Mouse (Mus musculus) gastrocnemius, postnatal 4 days (tissue): ENCODE measurements around the gene Pmepa1. TPM values are rescaled to one million over a fixed set of nuclear protein-coding genes. Genes with fewer than 3 reads are reported as not detected.
A peak's percentile ranks its signal among the peaks of the same experiment; 100 is the strongest.

Source experiments
- DNase-seq, 2 experiments: peaks; one replicate each; pipeline ENCODE4 v3.0.0; 2021 to 2022; ENCODE audit warnings: low spot score in 2 of 2, mixed read lengths in 2 of 2
- total RNA-seq, 2 experiments: library from RNA; stranded (reverse); gene quantifications; 2 replicates each; pipeline ENCODE4 v1.2.3; 2021

The Pmepa1 gene
- total RNA-seq, 2 experiments from 2014 or later: 22.6 to 25.8 TPM

DNA sequence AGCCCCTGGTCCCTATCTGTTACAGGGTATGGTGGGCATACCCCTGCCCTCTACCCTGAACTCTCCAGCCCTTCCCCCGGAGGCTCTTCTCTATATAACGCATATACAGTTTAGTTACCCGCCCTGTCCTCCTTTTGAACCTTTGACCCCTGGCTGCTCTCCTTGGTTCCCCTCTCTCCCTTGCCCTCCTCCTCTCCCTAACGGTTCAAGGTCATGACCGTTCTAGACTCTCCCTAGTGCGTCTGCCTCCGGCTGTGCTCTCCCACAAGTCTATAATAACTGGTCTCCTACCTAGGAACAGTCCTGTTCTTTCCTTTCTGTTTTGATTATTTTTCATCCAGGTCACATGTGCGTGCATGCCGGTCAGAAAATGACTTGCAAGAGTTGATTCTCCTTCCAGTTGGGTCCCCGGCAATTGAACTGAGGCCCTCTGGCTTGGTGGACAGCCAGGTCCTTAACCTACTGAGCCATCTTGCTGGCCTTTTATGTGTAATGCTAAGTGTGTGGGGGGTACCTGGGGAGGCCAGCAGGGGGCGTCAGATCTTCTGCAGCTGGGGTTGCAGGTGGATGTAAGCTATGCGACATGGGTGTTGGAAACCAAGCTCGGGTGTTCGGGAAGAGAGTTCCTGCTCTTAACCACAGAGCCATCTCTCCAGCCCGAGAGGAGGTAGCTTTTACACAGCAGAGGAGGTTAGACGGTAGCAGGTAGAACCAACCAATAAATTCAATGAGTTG lies 2.7 kb upstream of the Pmepa1 start:
- DNase-seq: no peak

DNA sequence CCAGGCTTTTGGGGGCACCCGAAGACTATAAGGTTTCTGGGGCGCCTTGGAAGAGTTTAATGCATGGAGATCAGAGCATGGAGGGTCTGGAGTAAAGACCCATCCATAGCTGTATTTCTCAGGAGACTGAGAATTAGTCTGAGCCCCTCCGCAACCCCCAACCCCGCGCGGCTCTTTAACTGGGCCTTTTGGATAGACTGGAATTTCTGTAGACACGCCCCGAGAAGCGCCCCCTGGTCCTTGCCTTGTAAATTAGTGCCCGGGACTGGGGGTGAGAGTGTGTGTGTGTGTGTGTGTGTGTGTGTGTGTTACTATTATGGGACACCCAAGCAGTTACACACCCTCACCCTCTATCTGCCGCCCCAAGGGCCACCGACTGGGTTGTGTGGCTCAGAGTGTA lies 526 bp upstream of the Pmepa1 start:
- DNase-seq: peak in 1 of 2 experiments; percentile 29

DNA sequence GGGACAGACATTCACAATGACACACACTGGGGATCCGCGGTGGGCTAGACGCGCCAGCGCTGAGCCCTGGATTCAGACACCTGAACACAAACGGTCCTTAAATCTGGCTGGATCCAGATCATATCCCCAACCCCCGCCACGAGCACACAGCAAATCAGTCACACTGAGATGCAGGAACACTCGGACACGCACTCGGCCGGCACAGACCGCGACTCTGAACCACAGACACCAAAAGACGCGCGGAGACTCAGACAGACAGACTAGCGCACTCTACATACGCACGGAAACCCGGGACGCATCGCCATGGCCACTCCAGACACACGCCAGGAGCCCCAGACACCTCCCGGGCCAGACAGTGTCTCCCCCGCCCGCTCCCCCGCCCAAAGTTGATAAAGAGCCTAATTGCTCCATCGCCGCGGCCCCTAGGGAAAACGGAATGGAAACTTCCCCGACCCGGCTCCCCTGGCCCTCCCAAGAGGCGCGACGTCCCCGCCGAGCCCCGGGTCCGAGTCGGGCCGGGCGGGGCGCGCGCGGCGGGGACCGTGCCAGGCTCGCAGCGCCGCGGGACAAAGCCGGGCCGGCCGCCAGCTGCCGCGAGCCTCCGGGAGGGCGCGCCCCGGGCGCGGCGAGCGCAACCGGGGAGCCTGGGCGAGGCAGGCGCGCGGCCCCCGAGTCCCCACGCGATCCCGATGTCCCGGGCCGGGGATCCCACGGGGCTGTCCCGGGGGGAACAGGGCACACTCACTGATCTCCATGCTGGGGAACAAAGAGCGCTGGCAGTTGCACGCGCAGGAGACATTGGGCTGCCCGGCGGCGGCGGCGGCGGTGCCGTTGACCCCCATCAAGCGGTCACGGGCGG lies 761 bp downstream of the Pmepa1 start:
- peak; percentile 52 to 68 for DNase-seq

DNA sequence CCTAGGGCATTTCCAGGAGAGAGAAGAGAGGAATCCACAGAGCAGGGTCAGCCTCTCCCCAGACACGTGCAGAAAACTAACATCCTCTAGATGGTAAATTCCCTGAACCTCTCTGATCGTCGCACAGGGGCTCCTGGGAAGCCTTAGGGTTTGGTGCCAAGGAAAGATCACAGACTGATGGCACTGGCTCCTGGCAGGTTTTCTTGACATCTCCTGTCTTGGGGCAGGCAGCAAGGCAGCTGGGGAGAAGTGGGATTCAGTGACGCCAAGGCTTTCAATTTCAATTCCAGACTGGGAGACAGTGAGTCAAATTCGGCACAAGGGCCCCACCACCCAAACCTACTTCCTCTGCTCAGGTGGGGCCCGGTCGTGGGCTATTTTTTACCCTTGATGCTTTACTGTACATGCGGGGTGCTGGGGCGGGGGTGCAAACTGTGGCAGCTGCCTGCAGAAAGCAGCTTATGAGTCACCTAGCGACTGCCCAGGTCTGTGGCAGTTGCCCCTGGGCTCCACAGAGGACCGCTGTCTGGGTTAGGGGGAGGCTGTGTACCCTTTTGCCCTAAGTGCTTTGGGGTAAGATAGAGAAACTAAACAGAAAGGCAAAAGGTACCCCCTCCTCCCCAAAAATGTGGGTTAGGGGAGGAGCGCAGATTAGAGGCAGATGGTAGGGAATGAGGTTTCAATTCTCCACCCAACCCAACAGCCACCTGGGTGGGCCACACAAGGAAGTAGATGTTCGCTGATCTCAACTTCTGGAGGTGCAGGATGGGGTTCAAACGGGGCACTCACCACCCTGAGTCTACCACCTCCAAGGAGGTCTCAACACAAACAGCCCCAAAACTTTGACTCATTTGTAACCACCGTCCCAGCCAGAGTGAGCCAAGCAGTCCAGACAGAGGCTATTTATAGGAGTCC lies 1.6 kb downstream of the Pmepa1 start:
- no peak for DNase-seq

DNA sequence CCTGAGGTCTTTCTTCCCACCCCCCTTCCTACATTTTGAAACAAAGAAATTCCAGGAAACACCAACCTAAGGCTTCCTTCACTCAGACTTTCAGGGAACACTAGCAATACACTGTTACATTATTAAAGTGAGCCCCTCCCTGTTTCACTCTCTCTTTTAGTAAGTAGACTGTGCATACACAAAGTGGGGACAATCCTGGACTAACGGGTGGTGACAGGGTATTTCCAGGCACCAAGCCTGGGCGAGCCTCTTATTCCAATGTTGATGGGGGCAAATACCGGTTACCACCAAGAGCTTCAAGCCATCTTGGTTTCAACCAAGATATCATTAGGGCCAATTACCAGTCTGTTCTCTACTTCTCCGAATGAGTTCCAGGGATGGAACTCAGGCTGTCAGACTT lies 2.4 kb downstream of the Pmepa1 start:
- DNase-seq: no peak

DNA sequence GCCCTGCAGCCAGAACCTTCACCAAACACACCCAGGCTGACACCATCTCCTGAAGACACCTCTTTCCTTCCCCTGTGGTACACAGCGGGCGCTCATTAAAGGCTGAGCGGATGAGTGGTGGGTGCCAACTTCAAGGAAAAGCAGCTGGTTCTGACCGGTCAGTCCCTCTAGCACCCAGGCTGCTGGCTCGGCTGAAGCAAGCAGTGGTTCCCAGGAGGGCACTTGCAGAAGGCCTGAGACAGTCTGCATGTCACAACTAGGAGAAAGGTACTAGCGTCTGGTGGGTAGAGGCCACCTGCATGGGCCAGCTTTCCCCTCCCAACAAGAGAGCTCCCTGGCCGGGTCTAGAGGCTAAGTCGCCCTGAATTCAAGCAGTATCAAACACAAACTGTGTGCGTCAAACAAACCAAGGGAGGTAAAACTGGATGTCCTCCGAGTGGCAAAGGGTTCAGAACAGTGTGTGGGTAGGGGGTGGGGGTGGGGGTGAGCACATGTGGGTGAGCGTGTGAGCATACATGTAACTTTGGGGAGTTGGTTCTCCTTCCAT lies 3.9 kb downstream of the Pmepa1 start:
- DNase-seq: no peak

DNA sequence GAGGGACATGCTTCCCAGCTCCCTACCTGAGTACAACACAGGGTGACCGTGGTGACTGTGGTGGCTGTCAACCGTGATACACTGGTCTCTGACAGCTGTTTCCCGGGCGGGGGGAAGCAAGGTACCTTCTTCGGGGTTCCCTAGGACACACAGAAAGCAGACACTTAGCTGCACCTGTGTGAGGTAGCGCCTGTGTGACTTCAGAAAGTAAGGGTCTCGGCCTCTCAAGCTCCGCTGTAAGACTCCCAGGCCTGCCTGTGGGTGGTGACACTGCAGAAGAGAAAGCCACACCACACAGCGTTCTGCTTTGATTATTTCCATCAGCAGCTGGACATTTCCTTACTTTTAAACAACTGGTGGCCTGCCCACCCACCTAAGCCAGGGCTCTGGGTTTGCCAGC lies 4.8 kb downstream of the Pmepa1 start:
- no peak for DNase-seq

DNA sequence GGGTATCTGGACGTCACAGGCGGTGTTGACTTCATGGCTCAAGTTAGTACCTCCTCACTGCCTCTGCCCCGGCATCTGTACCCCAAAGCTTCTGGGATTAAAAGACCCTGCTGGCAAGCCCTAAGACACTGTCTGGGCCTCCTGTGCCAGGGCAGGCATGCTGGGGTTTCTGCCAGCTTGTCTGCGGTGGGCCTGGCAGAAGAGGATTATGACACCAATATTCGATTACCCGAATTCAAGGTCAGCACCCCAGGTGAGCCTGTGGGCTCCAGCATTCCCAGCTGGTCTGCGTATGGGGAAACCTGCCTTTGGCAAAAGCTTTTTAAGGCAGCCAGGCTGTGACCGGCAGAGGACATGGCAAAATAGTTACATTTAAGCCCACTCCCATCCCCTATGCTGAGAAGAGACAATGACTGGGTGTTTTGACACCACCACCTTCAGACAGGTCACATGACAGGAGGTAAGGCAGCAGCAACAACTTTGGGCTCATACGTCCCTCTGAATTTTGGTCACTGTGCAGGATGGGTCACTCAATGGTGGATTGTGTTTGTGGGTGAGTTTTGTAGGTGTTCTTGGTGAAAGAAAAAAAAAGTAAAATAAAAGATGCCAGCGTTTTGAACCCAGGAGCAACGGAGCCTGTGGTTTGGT lies 5.6 kb downstream of the Pmepa1 start:
- DNase-seq: no peak

DNA sequence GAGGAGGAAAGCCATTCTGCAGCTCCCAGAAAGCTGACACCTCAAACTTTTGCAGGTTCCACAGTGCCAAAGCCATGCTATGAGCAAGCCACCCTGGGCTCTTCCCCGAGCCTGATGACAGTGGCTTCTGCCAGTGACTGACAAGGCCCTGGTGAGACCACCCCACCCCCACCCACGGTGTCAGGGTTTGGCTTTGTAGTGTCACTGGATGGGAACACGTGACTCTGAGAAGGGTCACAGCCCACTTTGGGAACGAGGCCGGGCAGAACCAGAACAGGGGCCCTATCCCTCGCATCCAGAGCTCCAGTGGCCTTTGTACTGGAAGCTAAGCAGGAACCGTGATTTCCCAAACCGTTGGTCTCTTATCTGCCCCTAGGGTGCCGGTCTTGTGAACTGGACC lies 6.1 kb downstream of the Pmepa1 start:
- no peak for DNase-seq

DNA sequence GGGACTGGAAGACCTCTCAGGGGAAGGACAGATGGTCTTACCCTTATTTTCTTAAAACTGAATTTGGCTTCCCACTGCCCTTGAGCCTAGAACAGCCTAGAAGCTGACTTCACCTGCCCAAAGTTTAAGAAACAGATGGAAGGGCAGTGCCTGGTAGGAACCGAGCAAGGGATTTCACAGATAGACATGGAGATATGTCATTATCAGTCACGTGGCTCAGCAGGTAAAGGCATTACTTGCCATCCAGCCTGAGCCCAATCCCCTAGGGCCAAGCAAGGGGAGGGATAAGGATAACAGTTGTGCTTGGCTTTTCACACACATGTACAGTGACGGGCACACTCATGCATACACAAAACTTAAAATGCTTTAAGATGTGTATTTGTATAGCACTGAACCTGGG lies 8.8 kb downstream of the Pmepa1 start:
- DNase-seq: no peak

DNA sequence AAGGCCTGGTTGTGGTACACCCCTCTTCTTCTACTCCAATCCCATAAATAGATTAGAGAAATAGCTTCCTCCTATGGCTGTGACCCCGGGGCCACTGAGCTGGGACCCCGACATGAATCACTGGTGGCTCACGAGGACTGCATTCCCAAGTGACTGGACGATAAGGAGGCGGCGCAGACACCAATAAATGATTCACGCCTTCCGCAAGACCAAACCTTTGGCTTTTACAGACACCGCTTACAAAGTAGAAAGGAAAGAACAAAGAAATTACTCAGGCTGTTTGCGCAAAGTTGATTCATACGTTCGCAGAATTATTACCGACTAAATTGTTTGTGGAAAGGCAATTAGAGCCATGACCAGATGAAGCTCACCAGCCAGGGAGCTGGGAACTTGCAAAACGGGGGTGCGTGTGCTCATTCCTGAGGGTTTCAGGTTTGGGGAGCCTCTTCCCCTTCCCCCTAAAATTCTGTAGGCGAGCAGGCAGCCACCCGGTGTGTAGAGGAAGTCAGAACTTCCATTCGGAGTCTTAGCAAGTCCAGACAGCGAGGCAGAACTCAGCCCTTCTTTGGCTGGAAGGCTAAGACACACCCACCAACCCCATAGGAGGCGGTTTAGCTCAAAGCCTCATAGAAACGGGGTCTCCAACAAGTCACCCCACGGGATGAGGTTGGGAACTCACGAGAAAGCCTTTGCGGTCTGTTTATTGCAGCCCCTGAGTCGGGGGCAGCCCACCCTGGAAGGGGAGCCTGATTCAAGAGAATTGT lies 9.8 kb downstream of the Pmepa1 start:
- DNase-seq: no peak

DNA sequence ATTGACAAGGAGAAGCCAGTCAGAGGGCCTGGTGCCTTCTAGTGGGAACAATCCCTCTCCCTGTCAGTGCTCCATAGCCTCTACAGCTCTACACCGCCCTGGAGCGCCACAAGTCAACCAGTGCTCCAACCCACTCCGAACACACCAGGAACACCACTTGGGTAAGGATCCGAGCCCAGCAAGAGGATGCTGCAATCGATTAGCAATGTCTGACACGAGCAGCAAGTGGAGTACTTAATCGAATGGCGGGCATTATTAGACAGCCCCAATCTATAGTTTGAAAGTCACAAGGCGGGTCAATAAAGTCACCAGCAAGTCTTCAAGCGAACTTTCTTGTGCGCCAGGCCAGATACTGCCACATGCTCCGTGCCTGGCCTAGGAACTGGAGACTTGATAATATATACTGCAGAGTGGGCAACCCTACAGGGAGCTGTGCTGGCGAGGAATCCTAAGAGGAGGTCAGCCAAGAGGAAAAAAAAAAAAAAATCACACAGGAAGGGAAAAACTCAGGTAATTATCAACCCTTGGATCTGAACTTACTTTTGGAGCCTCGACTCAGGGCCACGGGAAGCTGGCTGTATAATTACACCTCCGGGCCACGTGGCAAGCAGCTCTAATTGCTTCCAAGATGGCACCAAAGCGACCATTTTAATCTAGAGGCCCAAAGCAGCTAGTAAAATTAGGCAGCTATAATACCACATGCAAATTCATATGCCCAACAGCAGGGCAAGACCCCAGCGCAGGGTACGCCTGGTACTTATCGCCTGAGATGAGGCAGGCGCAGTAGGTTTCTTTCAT lies 10.7 kb downstream of the Pmepa1 start:
- DNase-seq: no peak

DNA sequence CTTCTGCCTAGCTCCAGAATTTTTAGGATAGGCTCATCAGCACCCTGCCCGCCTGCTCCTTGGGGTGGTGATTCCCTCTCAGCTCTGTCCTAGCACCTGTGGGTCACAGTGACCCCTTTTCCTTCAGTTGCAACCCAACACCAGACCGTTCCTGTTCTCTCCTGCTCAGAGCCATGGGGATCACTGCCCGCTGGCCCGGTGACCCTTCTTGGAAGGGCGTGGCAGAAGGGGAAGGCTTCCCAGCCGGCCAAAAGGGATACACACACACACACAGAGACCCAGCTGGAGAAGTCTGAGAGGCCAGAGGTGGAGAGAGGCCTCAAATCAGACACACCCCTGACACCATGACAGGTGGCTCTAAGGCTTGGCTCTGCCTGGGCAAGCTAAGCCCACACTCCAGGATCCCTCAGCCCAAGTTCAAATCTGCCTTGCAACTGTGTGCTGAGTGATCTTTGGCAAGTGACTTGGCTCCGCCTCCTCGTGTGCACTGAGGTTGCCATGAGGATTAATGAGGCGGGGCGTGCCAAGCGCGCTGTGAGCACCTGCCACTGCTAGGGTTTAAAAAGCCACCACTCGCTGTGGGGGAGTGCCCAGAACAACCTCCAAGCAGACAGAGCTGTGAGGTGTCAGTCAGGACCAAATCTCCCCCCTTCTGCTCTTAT lies 11.7 kb downstream of the Pmepa1 start:
- peak in 1 of 2 experiments; percentile 31 for DNase-seq

DNA sequence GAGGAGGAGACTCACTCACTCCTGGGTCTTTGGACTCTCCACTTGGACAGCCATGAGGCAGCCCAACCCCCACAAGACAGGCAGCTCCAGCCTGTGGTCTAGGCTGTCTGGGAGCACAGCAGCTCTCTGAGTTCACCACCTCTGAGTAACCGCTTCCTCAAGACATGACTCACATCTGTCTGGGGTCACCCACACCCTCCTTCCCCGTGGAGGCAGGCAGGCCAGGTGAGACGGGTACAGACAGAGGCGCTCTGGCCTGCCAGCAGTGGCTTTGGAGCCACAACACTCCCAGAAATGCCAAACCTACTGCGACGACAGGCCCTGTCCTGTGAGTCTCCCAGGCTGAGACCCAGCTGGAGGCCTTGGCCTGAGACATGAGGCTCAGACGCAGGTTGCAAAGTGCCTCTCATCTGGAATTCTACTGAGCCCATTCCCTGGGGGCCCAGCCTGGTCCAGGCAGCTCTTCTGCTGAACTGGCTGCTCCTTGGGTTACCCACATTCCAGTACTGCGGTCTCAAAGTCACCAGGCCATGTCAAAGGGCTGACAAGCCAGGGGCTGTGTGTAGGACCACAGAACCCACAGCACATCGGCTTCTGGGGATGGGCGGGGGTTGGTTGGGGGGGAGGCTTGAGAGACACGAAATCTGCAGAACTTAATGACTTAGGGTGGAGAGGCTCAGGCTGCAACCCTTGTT lies 12.6 kb downstream of the Pmepa1 start:
- DNase-seq: peak in 1 of 2 experiments; percentile 23

DNA sequence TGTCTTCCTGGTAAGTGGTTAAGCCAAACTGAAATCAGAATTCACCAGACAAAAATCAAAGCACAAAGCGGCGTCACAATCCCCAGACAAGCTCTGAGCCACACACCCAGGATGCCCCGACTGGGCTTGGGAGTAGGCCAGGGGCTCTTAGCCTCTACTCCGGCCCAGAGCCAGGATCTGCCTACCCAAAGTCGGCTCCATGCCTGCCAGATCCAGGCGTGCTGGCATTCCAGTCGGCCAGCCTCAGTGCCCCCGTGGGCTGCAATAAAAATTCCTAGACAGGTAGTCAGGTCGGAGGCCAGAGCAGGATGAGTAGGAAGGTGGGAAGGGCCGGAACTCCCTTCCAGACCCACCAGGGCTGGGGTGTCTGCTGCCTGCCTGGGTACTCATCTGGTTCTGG lies 14.8 kb downstream of the Pmepa1 start:
- DNase-seq: no peak

DNA sequence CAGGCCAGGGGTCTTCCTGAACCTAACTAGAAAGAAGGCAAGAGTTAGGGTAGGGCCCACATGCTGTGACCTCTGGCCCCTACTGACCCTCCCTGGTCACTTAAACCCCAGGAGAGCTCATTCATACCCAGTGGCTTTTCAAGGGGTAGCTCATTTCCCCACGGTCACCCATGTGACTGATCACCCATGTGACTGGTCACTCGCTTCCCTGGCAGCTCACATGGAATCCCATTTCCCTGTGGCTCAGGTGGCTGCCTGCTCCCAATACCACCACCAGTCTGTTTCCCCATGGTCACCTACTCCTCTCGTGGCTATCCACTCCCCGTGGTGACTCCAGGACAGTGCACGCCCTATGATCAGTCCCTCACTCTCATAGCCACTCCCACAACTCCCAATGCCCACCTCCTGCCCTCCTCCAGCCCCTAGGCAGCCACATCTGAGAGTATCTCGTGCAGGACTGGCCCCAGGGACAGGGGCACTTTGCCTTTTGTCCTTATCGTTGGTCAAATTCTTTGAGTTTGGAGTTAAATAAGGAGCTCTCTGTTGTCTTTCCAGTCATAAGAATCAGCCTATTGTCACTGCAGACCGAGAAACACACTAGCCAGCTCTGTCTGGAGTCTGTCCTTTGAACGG lies 17.8 kb downstream of the Pmepa1 start:
- no peak for DNase-seq

DNA sequence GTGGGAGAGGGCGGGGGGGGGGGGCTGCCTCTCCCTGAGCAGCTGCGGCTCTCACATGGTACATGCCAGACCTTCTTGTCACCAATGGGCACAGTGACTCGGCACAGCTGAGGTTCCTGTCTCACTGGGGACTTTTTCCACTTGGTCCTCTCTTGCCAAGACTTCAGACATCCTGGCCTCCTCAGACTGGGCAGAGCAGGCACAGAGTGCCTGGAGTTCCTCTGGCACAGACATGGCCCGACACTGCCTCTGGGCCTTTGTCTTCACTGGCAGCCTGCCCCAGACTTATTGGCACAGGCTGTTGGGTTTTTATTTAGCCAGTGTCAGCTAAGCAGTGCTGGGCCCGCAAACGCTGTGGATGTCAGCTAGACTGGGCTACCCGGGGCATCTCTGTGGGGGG lies 18.7 kb downstream of the Pmepa1 start:
- peak; percentile 53 to 83 for DNase-seq
